Mouse (Mus musculus) layer of hippocampus, postnatal 10 days (tissue): ENCODE measurements around the gene Syne4. TPM values are rescaled to one million over a fixed set of nuclear protein-coding genes. Genes with fewer than 3 reads are reported as not detected.

ENCODE experiments used
- DNase-seq, 2 experiments: peaks; one replicate each; pipeline ENCODE4 v3.0.0; 2021; ENCODE audit warnings: low spot score in 2 of 2
- total RNA-seq, 2 experiments: library from RNA; stranded (reverse); gene quantifications; 2 replicates each; pipeline ENCODE4 v1.2.3; 2021

Syne4 gene
- total RNA-seq, 2 experiments from 2014 or later, result 3.2 to 6.4 TPM

- DNase-seq, result no peak
Observed at GRCm38 (mm10) chr7:30295103-30295502, 19.5 kb upstream of the Syne4 start.

DNA sequence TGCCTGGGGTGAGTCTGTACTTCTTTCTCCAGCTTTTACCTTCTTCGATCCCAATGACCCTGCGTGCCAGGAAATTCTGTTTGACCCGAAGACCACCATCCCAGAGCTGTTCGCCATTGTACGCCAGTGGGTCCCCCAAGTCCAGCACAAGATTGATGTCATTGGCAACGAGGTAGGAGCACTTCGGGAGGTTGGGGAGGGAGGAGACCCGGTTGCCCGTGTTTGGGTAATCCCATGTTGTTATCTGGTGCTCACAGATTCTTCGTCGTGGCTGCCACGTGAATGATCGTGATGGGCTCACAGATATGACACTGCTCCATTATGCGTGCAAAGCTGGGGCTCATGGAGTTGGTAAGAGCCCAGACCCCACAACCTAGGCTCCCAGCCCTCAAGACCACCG lies 17.8 kb upstream of the Syne4 start:
- DNase-seq, result no peak

DNA sequence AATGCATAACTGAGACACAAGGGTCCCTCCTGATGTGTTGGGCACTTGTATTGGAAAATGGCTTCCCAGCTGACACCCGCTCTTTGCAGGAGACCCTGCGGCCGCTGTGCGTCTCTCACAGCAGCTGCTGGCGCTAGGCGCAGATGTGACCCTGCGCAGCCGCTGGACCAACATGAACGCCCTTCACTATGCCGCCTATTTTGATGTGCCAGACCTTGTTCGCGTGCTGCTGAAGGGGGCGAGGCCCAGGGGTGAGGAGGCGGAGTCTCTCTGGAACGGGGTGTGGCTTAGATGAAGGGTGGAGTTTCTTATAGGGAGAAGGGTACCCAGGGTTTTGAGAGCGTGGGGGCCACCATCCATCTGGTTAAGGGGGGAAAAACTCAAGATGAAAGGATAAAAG lies 17.3 kb upstream of the Syne4 start:
- DNase-seq, result no peak

DNA sequence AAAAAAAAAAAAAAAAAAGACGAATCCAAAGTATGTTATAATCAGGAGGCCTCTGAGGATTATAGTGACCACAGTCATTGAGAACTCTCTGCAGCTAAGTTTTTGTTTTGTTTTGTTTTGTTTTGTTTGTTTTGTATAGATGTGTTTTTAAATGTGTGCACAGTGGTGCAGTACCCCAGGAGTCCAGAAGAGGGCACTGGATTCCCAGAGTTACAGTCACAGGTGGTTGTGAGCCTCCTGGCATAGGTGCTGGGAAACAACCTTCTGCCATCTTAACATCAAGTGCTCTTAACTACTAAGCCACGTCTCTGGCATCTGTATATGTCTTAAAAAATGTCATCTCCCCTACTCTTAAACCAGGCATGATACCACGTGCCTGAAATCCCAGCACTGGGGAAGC lies 13.7 kb upstream of the Syne4 start:
- DNase-seq, result peak in 1 of 2 experiments; percentile 41

GRCm38 (mm10) chr7:30306083-30306779 lies 8.4 kb upstream of the Syne4 start:
- DNase-seq, result no peak

- peak; percentile 89 to 92 for DNase-seq
Observed at GRCm38 (mm10) chr7:30308076-30309005, 6.3 kb upstream of the Syne4 start, which contains the start of gene Alkbh6. Gene Alkbh6, plus strand, starts transcription at chr7:30308717.

DNA sequence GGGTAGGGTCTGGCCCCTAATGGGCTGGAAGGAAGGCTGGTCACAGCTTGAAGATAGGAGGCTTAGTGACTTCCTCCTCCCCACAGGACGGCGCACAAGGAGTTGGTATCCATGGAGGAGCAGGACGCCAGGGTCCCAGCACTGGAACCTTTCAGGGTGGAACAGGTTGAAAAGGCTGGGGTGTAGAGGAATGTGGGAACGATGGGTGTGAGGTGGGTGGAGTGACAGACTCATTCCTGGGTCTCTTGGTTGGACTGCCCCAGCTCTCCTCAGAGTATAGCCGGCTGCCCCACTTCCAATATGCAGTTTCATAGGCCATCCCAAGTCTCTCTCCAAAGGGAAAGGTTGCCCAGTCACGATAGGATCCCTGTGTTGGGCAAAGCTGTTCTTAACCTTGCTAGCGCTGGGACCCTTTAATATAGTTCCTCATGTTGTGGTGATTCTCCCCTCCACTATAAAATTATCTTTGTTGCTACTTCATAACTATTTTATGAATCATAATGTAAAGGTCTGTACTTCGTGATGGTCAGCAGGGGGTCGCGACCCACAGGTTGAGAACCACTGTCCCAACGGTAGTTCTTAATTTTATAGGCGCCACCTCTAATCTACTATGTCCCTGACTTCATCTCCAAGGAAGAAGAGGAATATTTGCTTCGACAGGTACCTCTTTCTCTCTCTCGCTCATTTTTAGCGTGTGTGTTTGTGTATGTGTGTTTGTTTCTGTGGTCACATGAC lies 5.0 kb upstream of the Syne4 start:
- DNase-seq, result no peak

GRCm38 (mm10) chr7:30310136-30310535 lies 4.5 kb upstream of the Syne4 start:
- DNase-seq, result no peak

- no peak for DNase-seq
Observed at GRCm38 (mm10) chr7:30313666-30314320, 814 bp upstream of the Syne4 start.

DNA sequence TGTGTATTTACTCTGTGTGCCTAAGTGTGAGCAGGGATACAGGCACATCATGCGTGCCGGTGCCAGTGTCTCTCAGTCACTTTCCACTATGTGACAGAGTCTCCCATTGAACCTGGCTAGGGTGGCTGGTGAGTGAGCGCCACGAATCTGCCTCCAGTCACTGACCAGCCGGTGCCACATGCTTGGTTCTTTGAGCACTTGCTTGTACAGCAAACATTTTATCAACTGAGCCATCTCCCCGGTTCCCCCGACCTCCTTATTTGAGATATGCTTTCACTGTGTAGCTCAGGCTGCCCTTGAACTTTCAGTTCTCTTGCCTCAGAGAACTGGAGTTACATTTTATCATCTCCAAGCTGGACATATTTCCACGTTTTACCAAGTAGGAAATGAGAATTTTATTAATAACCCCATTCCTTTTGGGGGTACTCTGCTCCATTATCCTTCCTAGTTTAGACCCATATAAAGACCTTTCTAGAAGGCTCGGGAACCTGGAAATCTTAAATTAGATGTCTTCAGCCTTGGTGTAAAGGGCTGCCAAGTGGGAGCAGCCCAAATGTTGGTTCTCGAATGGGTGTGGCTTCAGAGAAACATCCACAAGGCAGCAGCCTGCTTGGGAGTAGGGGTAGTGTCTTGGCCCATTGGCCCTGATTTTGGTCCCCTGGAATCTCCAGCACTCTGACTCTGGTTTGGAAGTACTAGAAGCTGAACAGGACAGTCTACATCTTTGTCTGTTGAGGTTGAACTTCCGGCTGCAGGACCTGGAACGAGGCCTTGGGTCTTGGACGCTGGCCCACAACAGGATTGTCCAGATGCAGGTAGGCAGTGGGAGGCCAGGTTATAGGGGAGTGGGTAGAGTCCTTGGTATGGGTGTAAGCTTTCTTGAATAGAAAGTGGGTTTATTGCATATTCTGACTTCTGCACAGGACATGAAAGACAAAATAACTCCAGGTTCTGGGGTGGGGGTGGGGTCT lies 1.2 kb downstream of the Syne4 start:
- DNase-seq, result no peak

DNA sequence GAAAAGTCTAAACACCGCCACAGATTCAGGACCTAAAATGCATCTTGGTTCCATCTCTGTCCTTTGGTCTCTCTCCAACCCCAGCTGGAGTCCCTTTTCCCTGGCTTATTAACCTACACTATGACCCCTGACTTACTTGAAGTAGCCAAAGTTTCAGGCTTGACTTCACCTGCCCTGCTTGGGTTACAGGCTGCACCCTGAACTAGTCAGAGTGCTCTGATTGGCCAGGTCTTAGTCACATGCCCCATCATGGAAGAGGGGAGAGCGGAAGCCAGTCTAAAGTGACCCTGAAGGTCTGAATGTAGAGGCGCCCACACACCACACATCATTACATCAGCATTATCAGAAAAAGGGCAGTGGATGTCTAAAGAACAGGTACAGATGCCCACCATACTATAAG lies 3.5 kb downstream of the Syne4 start:
- DNase-seq, result no peak

DNA sequence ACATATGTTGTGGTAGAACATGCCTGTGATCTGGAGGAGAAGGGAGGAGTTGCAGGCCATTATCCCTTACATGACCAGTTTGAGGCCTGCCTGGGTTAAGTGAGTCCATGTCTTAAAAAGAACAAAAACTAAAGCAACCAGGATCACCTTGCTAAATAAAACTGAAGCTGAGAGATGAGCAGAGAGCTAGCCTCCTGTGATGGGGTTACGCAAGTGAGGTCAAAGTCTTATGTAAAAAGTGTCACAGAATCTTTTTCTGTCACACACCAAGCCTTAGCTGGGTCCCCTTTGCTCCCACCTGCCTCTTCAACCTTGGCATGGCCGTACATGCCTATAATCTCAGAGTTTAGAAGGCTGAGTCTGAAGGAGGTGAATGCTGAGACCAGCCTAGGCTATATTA lies 6.3 kb downstream of the Syne4 start:
- DNase-seq, result no peak

GRCm38 (mm10) chr7:30321539-30322284 lies 7.1 kb downstream of the Syne4 start, which contains the start of gene E130208F15Rik:
Gene E130208F15Rik, plus strand, starts transcription at chr7:30321740.
- DNase-seq, result peak; percentile 42 to 61

GRCm38 (mm10) chr7:30322285-30322667 lies 7.7 kb downstream of the Syne4 start:
- peak; percentile 95 to 97 for DNase-seq

GRCm38 (mm10) chr7:30322865-30323264 lies 8.3 kb downstream of the Syne4 start:
- no peak for DNase-seq

DNA sequence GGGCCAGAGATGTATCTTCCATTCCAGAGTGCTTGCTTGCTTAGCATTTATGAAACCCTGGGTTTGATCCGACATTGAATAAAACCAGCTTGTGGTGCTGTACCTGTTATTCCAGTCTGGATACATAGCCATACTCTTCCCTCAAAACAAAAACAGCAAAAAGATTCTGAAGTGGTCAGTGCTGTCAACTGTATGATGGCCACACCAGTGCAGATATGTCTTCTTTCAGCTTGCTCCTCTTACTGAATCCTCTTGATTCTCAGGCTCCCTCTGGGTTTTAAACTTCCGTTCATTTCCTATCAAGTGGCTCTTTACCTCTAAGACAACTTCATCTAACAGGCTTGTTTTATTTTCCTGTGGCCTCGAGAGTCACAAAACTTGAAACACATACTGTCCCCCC lies 9.2 kb downstream of the Syne4 start, which contains the start of gene Sdhaf1:
TSS of gene Sdhaf1 (minus strand) at position 101 of the 400 bp plus-strand sequence.
- no peak for DNase-seq

DNA sequence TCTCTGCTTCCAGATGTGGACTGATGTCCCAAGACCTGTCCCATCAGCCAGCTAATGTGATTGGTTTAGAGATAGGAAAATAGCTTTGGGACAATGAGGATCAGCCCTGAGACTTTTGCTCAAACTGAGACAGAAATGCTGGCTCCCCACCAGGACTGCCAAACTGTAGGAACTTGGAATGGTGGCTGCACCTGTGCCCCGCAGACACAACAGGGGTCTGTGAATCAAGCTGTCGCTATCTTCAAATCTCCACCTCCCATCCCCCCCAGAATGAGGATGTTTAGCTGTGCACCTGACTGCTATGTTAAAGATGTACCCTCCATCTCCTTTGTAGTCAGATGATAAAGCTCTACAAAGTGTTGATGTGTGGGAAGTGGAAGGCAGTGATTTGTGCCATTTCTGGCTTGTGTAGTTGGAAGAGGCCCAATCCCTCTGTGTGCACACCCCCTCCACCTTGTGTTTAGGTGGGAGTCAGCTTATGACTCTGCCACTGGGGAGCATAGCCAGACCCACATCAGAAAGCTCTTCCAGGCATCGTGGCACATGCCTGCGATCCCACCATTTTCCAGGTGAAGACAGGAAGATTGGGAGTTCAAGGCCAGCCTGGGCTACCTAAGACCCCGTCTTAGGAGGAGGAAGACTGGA lies 9.8 kb downstream of the Syne4 start:
- no peak for DNase-seq

DNA sequence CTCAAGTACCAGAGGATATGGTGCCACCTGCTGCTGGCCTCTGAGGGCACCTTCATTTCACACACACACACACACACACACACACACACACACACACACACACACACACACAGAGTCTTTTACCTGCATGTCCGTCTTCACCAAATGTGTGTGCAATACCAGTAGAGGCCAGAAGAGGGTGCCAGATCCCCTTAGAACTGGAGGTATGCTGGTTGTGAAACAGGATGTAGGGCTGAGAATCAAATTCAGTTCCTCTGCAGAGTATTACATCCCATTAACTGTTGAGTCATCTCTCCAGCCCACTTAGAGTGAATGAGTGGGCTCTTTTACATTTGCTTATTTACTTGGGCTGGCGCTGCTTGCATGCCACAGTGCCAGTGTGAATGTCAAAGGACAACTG lies 10.8 kb downstream of the Syne4 start:
- peak in 1 of 2 experiments; percentile 49 for DNase-seq
